ENCODE assay signal across 8 mouse cellular contexts in the genomic region with DNA sequence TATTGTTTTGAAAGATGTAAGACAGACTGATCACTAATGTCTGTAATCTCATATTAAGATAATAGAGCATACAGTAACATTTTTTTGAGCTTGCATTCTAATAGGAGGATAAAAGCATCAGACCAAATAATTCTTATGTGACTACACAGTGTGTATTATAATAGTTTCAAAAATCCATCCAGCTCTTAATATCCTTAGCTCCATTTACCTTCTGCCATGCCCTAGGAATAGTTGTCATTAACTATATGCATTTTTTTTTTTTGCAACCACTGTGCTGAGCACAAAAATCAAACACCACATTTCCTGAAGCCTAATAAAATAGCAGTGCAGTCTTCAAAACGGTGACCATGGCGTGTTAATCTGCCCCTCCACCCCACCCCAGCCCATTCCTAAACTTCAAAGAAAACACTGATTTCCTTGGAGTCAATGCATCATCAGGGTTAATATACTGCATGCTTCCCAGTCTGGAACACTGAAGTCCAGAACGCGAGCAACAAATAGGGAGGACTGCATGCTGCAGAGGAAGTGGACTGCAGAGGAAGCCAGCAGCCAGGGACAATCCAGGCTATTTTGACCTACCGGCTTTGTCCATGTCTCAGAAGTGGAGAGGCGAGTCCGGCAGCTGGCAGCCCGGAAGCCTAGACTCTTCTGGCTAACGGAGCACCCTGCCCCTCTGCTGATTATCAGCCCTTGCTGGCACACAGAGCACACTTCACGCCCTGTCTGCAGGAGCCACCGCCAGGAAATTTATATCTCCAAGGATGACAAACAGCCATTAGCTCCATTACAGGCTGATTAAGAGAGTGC.
DNase-seq lines count a peak whose midpoint lies in the region; ATAC-seq and TF ChIP-seq lines count a peak whose summit lies in the region.

No protein-coding gene starts in this region.

- no peak for TF ChIP-seq CTCF in hindbrain, postnatal 0 days (IDR thresholded peaks at IDR 0.05; ENCODE audit: low read depth)
- TF ChIP-seq CTCF in midbrain, postnatal 0 days (IDR thresholded peaks at IDR 0.05) = no peak

- H3K4me1 ChIP-seq in hindbrain, postnatal 0 days (ENCODE audit: insufficient read depth, low read length) = 0 out of 2 replicates have a peak, but pooled peaks cover 7% of the 10 kb centered on the region
- peaks cover 8% of the 10 kb centered on the region for H3K4me1 ChIP-seq in liver, embryonic 13.5 days (replicated peaks)
- no peaks in the 10 kb centered on the region for H3K4me1 ChIP-seq in midbrain, postnatal 0 days (ENCODE audit: insufficient read depth, low read length)

- peak overlapping the region; percentile 30 for H3K4me3 ChIP-seq in hindbrain, postnatal 0 days (ENCODE audit: low read length)
- peak overlapping the region; percentile 21; the same call in 1 of the 2 replicates for H3K4me3 ChIP-seq in liver, embryonic 13.5 days (replicated peaks)
- peak overlapping the region; percentile 35 for H3K4me3 ChIP-seq in midbrain, postnatal 0 days (ENCODE audit: low read depth, low read length)

- H3K4me2 ChIP-seq in hindbrain, postnatal 0 days (ENCODE audit: low read depth, low read length) = peak overlapping the region; percentile 59
- H3K4me2 ChIP-seq in liver, embryonic 13.5 days = peak overlapping the region; percentile 41
- H3K4me2 ChIP-seq in midbrain, postnatal 0 days (ENCODE audit: low read depth, low read length, poor library complexity, severe bottlenecking) = peak overlapping the region; percentile 51

- H3K9me3 ChIP-seq in hindbrain, postnatal 0 days (ENCODE audit: low read length) = no peaks in the 10 kb centered on the region
- no peaks in the 10 kb centered on the region for H3K9me3 ChIP-seq in liver, embryonic 13.5 days (replicated peaks)
- H3K9me3 ChIP-seq in midbrain, postnatal 0 days (ENCODE audit: low read length) = no peaks in the 10 kb centered on the region

- H3K9ac ChIP-seq in hindbrain, postnatal 0 days (replicated peaks; ENCODE audit: low read length) = peak overlapping the region; percentile 18; the same call in 1 of the 2 replicates
- no peak overlapping the region for H3K9ac ChIP-seq in liver, embryonic 13.5 days
- H3K9ac ChIP-seq in midbrain, postnatal 0 days (replicated peaks; ENCODE audit: low read length, poor library complexity, severe bottlenecking) = peak overlapping the region; percentile 51

- DNase-seq in adrenal gland, adult (ENCODE audit: inconsistent age in 2 of 2, low spot score in 1 of 2) = peak; percentile 9 to 39
- no peak for DNase-seq in adrenal gland, adult 8-10 months
- DNase-seq in adrenal gland, postnatal 25 days = peak; percentile 13
- DNase-seq in forelimb bud, embryonic 11.5 days (ENCODE audit: low read depth, low spot score) = peak; percentile 44
- peak; percentile 39 for DNase-seq in hindbrain, postnatal 0 days (ENCODE audit: low spot score)
- peak; percentile 3 for DNase-seq in liver, embryonic 13.5 days
- peak; percentile 22 for DNase-seq in midbrain, postnatal 0 days (ENCODE audit: low spot score)

- peak overlapping the region; percentile 54 for H3K27ac ChIP-seq in hindbrain, postnatal 0 days
- H3K27ac ChIP-seq in liver, embryonic 13.5 days = peak overlapping the region; percentile 9; the same call in 1 of the 2 replicates
- H3K27ac ChIP-seq in midbrain, postnatal 0 days (ENCODE audit: low read depth, low read length) = peak overlapping the region; percentile 34; the same call in 1 of the 2 replicates

- ATAC-seq in hindbrain, postnatal 0 days = peak; percentile 75
- peak; percentile 70 for ATAC-seq in liver, embryonic 13.5 days (ENCODE audit: low read depth)
- peak; percentile 60 for ATAC-seq in midbrain, postnatal 0 days (ENCODE audit: low FRiP score)
- no peak for ATAC-seq in erythroid progenitor cell, adult 5-6 weeks (replicated peaks; ENCODE audit: low FRiP score, poor library complexity, severe bottlenecking)

- 18% methylated on average over 11 of the region's 11 CpGs for WGBS in hindbrain, postnatal 0 days
- WGBS in liver, embryonic 13.5 days (ENCODE audit: insufficient replicate concordance) = 5% methylated on average over 11 of the region's 11 CpGs
- 11% methylated on average over 11 of the region's 11 CpGs for WGBS in midbrain, postnatal 0 days

- no peaks in the 10 kb centered on the region for H3K36me3 ChIP-seq in hindbrain, postnatal 0 days (ENCODE audit: insufficient read depth, low read length)
- no peaks in the 10 kb centered on the region for H3K36me3 ChIP-seq in liver, embryonic 13.5 days
- no peaks in the 10 kb centered on the region for H3K36me3 ChIP-seq in midbrain, postnatal 0 days (ENCODE audit: insufficient read depth, low read length)

- H3K27me3 ChIP-seq in hindbrain, postnatal 0 days (ENCODE audit: insufficient read depth, low read length) = no peaks in the 10 kb centered on the region
- no peaks in the 10 kb centered on the region for H3K27me3 ChIP-seq in liver, embryonic 13.5 days
- H3K27me3 ChIP-seq in midbrain, postnatal 0 days (ENCODE audit: insufficient read depth, low read length) = no peaks in the 10 kb centered on the region
